Mouse (Mus musculus) megakaryocyte, adult 5-6 weeks (primary cell): Measurements from ENCODE around the gene Bpgm. TPM values are rescaled to one million over a fixed set of nuclear protein-coding genes. Genes with fewer than 3 reads are reported as not detected.

Experiments used
- ATAC-seq: 2 replicates; pipeline ENCODE4 v1.8.0; 2016; ENCODE audit warnings: mild to moderate bottlenecking, inconsistent platforms; ENCODE audit not compliant: poor library complexity, severe bottlenecking
- total RNA-seq, 2 experiments: library from RNA; stranded (forward) in 1 of 2; stranded (reverse) in 1 of 2; fragments of 153-499, 151-499 nt in 1 of 2; fragments of 221-1000, 200-1000 nt in 1 of 2; gene quantifications; 2 replicates each; pipeline versions ENCODE4 v1.2.3 to v1.2.4; 2015 to 2017

Gene Bpgm
- total RNA-seq, 2 experiments from 2014 or later, result 4.1 to 12.4 TPM

- ATAC-seq, result no peak
Measured at GRCm38 (mm10) chr6:34483390-34483789, 7.4 kb downstream of the Bpgm start.

DNA sequence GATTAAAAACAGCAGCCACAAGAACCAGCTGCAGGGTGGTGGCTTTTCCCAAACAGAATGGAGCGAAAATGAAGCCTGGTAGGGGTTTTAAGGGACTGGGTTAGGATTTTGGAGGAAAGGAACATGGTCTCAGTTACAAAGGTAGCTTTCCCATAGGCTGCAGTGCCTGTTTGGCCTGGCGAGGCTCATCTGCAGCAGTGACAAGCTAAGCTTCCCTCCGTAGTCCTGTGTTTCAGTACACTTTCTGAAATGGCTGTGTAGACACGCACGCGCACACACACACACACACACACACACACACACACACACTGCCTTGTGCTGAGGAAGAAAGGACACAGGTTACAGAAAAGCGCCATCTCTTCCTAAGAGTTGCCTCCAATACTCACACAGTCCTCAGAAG, 7.8 kb downstream of the Bpgm start:
- no peak for ATAC-seq

GRCm38 (mm10) chr6:34486071-34486626, 10.1 kb downstream of the Bpgm start:
- no peak for ATAC-seq

- ATAC-seq, result no peak
Measured at GRCm38 (mm10) chr6:34493327-34494095, 17.5 kb downstream of the Bpgm start.

- no peak for ATAC-seq
Measured at GRCm38 (mm10) chr6:34495140-34495551, 19.1 kb downstream of the Bpgm start.

DNA sequence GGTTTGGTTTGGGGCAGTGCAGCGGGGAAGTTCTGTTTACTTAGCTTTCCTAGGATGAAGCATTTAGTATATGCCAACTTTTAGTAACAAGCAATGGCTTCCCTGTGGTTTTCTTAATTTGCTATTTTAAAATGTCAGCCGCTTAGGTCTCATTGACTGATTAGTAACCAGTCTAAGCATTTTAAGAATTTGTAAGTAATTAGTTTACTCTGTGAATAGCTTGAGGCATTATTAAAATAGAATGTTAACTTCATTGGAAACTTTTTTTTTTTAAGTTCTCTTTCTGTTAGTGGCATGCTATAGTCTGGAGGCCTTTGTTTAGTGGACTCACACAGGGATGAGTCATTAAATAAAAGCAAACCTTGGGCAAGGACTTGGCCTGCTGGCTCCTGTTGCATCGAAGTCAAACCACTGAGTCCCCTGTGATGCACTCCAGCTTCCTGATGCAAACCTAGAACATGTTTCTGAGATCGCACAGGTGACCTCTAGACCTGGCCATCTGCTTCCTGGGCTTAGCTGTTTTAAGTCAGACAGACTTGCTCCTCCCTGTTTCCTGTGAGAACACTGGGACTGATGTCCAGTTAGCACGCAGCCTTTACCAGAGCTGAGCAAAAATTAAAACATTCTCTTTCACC, 22.1 kb downstream of the Bpgm start:
- no peak for ATAC-seq

- no peak for ATAC-seq
Measured at GRCm38 (mm10) chr6:34502291-34502690, 26.3 kb downstream of the Bpgm start.

DNA sequence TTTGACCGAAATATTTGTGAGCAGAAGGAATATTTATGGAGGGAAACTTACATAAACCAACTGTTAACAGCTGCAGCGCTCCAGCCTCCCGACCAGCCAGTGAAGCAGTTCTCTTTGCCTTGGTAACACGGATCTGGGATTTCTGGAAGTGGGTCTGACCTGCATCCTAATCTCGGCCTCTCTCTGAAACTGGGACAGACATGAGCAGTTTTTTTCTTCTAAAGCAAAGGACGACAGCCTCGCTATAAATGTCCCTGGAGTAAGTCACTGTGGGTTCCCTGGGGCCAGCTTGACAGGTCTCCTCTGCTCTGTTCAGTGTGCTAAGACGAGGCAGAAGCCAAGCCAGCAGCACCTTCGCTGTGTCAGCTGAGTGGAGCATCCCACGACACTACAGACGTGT, 29.9 kb downstream of the Bpgm start:
- no peak for ATAC-seq

GRCm38 (mm10) chr6:34507581-34507980, 31.6 kb downstream of the Bpgm start:
- no peak for ATAC-seq

- no peak for ATAC-seq
Measured at GRCm38 (mm10) chr6:34508016-34508415, 32.0 kb downstream of the Bpgm start.

DNA sequence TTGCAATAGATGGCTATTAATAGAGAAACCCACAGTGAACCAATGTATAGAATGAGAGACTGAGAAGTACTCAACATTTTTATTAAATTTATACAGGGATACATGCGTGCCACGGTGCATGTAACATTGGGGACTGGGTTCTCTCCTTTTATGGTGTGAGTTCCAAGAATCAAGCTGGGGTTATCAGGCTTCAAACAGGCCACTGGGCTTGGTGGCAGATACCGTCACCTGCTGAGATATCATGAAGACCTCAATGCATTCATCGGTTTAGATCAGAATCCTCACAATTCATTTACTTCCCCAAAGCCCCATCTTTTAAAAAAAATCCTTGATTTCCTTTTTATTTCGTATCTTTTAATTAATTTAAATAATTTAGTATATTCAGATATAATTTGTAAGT, 34.3 kb downstream of the Bpgm start:
- ATAC-seq, result no peak

- ATAC-seq, result no peak
Measured at GRCm38 (mm10) chr6:34511410-34511809, 35.4 kb downstream of the Bpgm start.

DNA sequence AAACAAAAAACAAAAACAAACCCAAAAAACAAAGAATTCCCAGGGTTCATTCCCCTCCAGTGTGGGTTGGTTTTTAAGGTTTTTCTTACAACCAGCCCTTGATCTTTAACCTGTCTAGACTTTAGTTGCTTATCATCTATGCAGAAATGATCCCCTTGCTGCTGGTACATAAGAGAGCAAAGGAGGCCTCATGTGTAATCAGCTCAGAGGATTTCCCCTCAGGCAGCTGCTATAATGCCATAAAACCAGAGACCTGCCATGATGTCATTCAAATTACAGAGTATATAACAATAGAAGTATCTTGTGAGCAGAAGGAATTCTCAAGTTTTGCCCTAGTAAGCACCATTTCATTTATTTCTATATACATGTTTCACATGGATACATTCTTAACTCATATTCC, 36.7 kb downstream of the Bpgm start:
- ATAC-seq, result no peak

DNA sequence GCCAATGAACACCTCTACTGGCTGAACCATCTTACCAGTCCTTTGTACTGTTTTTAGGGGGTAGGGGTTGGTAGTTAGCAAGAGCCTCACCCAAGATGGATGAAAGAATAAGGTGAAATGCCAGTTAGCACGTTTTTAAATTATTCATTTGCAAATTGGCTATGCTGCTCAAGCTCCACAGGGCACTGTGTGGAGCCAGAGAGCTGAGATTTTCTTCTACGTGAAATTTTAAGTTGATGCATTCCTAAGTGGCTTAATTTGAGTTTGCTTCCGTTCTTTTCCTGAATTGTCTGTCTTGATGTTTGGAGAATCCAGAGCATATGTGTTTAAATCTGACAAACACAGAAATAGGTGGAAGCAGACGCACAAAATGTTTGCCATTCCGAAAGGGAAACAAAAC, 38.6 kb downstream of the Bpgm start:
- ATAC-seq, result no peak

GRCm38 (mm10) chr6:34515098-34515782, 39.2 kb downstream of the Bpgm start:
- no peak for ATAC-seq

GRCm38 (mm10) chr6:34515783-34516099, 39.7 kb downstream of the Bpgm start:
- 0 out of 2 replicates have a peak, but pooled peaks have one; percentile 40 for ATAC-seq

DNA sequence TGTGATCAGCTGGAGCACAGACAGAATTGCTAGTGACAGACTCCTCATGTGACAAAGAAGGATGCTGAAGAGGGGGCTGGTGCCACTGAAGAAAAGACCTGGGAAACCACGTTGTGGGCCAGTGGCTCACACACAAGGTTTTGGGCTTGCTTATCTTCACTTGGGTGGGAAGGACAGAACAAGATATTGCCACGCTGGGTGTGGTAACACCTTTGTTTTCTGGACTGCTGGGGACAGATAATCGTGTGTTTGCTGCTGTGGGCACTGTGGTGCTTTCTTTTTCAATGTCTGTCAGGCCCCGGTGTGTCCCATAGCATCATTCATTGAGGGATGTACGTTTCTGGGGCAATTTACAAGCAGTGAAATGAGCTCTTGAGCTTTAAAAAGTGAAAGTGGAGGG, 41.7 kb downstream of the Bpgm start:
- peak; percentile 54 for ATAC-seq

- no peak for ATAC-seq
Measured at GRCm38 (mm10) chr6:34519087-34519486, 43.1 kb downstream of the Bpgm start.

DNA sequence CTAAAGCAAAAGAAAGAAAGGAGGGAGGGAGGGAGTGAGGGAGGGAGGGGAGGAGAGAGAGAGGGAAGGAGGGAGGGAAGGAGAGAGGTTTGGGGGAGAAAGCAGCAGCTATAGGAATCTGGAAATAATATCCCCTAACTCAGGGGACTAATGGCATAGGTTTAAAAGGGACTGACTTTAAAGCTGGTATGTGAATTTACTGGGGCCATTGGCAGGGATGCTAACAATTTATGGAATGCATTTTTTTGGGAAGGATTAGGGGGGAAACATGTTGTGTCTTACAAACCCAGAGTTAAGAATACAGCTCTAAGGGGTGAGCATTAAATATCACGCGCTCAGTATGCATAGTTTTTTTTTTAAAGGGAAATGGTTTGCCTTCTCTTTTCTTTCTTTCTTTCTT, 44.5 kb downstream of the Bpgm start:
- no peak for ATAC-seq

- no peak for ATAC-seq
Measured at GRCm38 (mm10) chr6:34520912-34521311, 44.9 kb downstream of the Bpgm start.

GRCm38 (mm10) chr6:34523476-34523875, 47.5 kb downstream of the Bpgm start:
- no peak for ATAC-seq

DNA sequence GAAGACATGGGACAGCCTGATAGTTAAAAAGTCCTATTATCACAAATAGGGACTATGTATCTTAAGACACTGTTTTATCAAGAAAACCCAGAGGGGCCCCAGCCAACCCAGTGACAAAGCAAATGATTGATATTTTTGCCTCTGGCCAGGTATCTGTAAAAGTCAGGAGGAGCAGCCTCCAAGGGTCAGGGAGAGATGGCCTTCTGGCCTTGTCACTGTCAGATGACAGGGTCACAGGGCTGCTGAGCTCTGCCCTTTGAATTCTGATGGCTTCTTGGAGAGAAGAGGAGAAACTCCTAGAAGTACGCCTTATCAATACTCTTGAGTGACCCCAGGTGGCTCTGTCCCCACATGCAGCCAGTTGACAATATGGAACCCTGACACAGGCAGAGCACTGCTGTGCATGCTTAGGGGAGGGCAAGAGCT, 49.5 kb downstream of the Bpgm start:
- ATAC-seq, result no peak
